In genomic region chr8:120683602-120684001, GRCm38 (mm10) we compare ENCODE assay signal across 9 mouse cellular contexts. TPM values are rescaled to one million over a fixed set of nuclear protein-coding genes. Genes with fewer than 3 reads are reported as not detected.
A peak's percentile ranks its signal among the peaks of the same experiment; 100 is the strongest.
DNase-seq lines count a peak whose midpoint lies in the region; ATAC-seq and TF ChIP-seq lines count a peak whose summit lies in the region.
"Had no signal": no experiment of that assay in that cellular context is flagged by ENCODE, and none has a peak within 500 bp of the region (broad histone marks: within the 10 kb centered on the region; RNA-seq: fewer than 3 reads in every experiment).

No protein-coding gene starts in this region.

- H3K9ac ChIP-seq in stomach, embryonic 15.5 days, result no peak overlapping the region

- no peak overlapping the region for H3K27ac ChIP-seq in cerebellum, adult 2 months (ENCODE audit: insufficient read depth, low read length)
- H3K27ac ChIP-seq in stomach, embryonic 15.5 days, result no peak overlapping the region

- no peak overlapping the region for H3K4me3 ChIP-seq in cerebellum, adult 2 months (replicated peaks; ENCODE audit: insufficient read depth, low read depth, low read length)
- H3K4me3 ChIP-seq in stomach, embryonic 15.5 days (replicated peaks), result no peak overlapping the region

- no peak overlapping the region for H3K4me2 ChIP-seq in stomach, embryonic 15.5 days

- no peaks in the 10 kb centered on the region for H3K9me3 ChIP-seq in stomach, embryonic 15.5 days
- H3K9me3 ChIP-seq: G1E had no signal

- DNase-seq in cerebellum, adult 2 months, result peak in 1 of 2 experiments; percentile 41
- peak; percentile 53 for DNase-seq in right cerebral cortex, postnatal 14 days
- DNase-seq in right cerebral cortex, postnatal 36 days (ENCODE audit: low spot score in 2 of 2), result no peak
- peak; percentile 61 to 82 for DNase-seq in kidney, adult 8-10 months
- DNase-seq in lung, postnatal 4 days, result peak; percentile 78 to 85

- no peaks in the 10 kb centered on the region for H3K27me3 ChIP-seq in cerebellum, adult 2 months (ENCODE audit: control insufficient read depth, insufficient read depth, low read length)
- H3K27me3 ChIP-seq in stomach, embryonic 15.5 days (replicated peaks), result peaks cover 4% of the 10 kb centered on the region; the same call in 1 of the 2 replicates

- TF ChIP-seq CTCF in cerebellum, adult 2 months (IDR thresholded peaks at IDR 0.05; ENCODE audit: borderline replicate concordance, insufficient read depth, low read depth, low read length), result peak; percentile 51

- no peak for TF ChIP-seq POLR2A in cerebellum, adult 2 months (IDR thresholded peaks at IDR 0.05; ENCODE audit: borderline replicate concordance, insufficient read depth, low read length)

- H3K36me3 ChIP-seq in stomach, embryonic 15.5 days, result no peaks in the 10 kb centered on the region
- H3K36me3 ChIP-seq: G1E had no signal

- peaks cover 5% of the 10 kb centered on the region; the same call in 1 of the 2 replicates for H3K4me1 ChIP-seq in cerebellum, adult 2 months (ENCODE audit: control insufficient read depth, insufficient read depth, low read length)
- H3K4me1 ChIP-seq in stomach, embryonic 15.5 days, result peaks cover 17% of the 10 kb centered on the region; the same call in 1 of the 2 replicates

- 23% methylated on average over 10 of the region's 10 CpGs for WGBS in cerebellum, adult 2 months
- 17% methylated on average over 10 of the region's 10 CpGs for WGBS in stomach, embryonic 15.5 days

- ATAC-seq in cerebellum, adult (ENCODE audit: insufficient number of reproducible peaks, low FRiP score, low TSS enrichment), result no peak
- ATAC-seq in erythroid progenitor cell, adult 5-6 weeks (replicated peaks; ENCODE audit: low FRiP score, poor library complexity, severe bottlenecking), result peak; percentile 47; the same call in 1 of the 2 replicates
- ATAC-seq in stomach, embryonic 15.5 days (ENCODE audit: insufficient read depth, low FRiP score, low read depth), result peak; percentile 50

RNA-seq across cellular contexts. Expression of gene Emc8, which starts 15.2 kb away (rescaled TPM):
- 65.3 and 67.5 TPM in 2 replicates for polyA plus RNA-seq in cerebellum, adult 2 months (2012; rRNA removed)
- 34.4 and 49.0 TPM in 2 replicates for total RNA-seq in erythroid progenitor cell, adult 5-6 weeks (2015; ENCODE audit: low replicate concordance)
- 11.4 and 48.0 TPM in 2 replicates for total RNA-seq in erythroid progenitor cell, adult 5-6 weeks (2017; ENCODE audit: low replicate concordance)
- polyA plus RNA-seq in stomach, embryonic 15.5 days (2015; fragmentation: Nextera tagmentation; extraction: Ambion mirVana), result 208 and 227 TPM in 2 replicates

RNA-seq across cellular contexts. Expression of gene Cox4i1, which starts 15.6 kb away (rescaled TPM):
- 2,746 and 2,917 TPM in 2 replicates for polyA plus RNA-seq in cerebellum, adult 2 months (2012; rRNA removed)
- total RNA-seq in erythroid progenitor cell, adult 5-6 weeks (2015; ENCODE audit: low replicate concordance), result 389 and 392 TPM in 2 replicates
- total RNA-seq in erythroid progenitor cell, adult 5-6 weeks (2017; ENCODE audit: low replicate concordance), result 156 and 224 TPM in 2 replicates
- polyA plus RNA-seq in stomach, embryonic 15.5 days (2015; fragmentation: Nextera tagmentation; extraction: Ambion mirVana), result 1,112 and 1,167 TPM in 2 replicates

RNA-seq across cellular contexts. Expression of gene Gm27021, which starts 15.7 kb away (rescaled TPM):
- polyA plus RNA-seq in cerebellum, adult 2 months (2012; rRNA removed), result 1.1 and 1.9 TPM in 2 replicates
- not detected in 2 replicates for total RNA-seq in erythroid progenitor cell, adult 5-6 weeks (2015; ENCODE audit: low replicate concordance)
- total RNA-seq in erythroid progenitor cell, adult 5-6 weeks (2017; ENCODE audit: low replicate concordance), result not detected in 2 replicates
- polyA plus RNA-seq in stomach, embryonic 15.5 days (2015; fragmentation: Nextera tagmentation; extraction: Ambion mirVana), result 2.0 and 3.0 TPM in 2 replicates
- total RNA-seq: G1E had no signal

RNA-seq across cellular contexts. Expression of gene 1190005I06Rik, which starts 36.2 kb away (rescaled TPM):
- 8.1 and 8.2 TPM in 2 replicates for polyA plus RNA-seq in cerebellum, adult 2 months (2012; rRNA removed)
- not detected in 2 replicates for total RNA-seq in erythroid progenitor cell, adult 5-6 weeks (2015; ENCODE audit: low replicate concordance)
- not detected in 2 replicates for total RNA-seq in erythroid progenitor cell, adult 5-6 weeks (2017; ENCODE audit: low replicate concordance)
- polyA plus RNA-seq in stomach, embryonic 15.5 days (2015; fragmentation: Nextera tagmentation; extraction: Ambion mirVana), result 2.4 and 3.8 TPM in 2 replicates

RNA-seq across cellular contexts. Expression of gene Irf8, which starts 52.6 kb away (rescaled TPM):
- polyA plus RNA-seq in cerebellum, adult 2 months (2012; rRNA removed), result 1.8 and 2.0 TPM in 2 replicates
- total RNA-seq in erythroid progenitor cell, adult 5-6 weeks (2015; ENCODE audit: low replicate concordance), result 11.9 and 18.9 TPM in 2 replicates
- 11.4 and 20.3 TPM in 2 replicates for total RNA-seq in erythroid progenitor cell, adult 5-6 weeks (2017; ENCODE audit: low replicate concordance)
- 21.8 and 23.0 TPM in 2 replicates for polyA plus RNA-seq in stomach, embryonic 15.5 days (2015; fragmentation: Nextera tagmentation; extraction: Ambion mirVana)

Comparison
In these comparisons a context has a peak if more than half of its experiments do, and no peak if none do; other contexts are left out.
1. DNase-seq: peak in right cerebral cortex, postnatal 14 days (single experiment), kidney, adult 8-10 months (2 of 2) and lung, postnatal 4 days (2 of 2); none in right cerebral cortex, postnatal 36 days (0 of 2).